Comparison of ENCODE assay signal across 8 mouse cellular contexts in genomic region chr4:109666461-109667269, GRCm38 (mm10). TPM values are rescaled to one million over a fixed set of nuclear protein-coding genes. Genes with fewer than 3 reads are reported as not detected.
A peak's percentile ranks its signal among the peaks of the same experiment; 100 is the strongest.
DNase-seq lines count a peak whose midpoint lies in the region; ATAC-seq and TF ChIP-seq lines count a peak whose summit lies in the region.

Gene Cdkn2c, minus strand, starts transcription at chr4:109667189.

- no peaks in the 10 kb centered on the region for H3K36me3 ChIP-seq in embryonic facial prominence, embryonic 11.5 days (replicated peaks; ENCODE audit: control insufficient read depth, insufficient read depth, low read depth, low read length)
- H3K36me3 ChIP-seq in kidney, adult 2 months (ENCODE audit: control insufficient read depth, insufficient read depth, low read length) = no peaks in the 10 kb centered on the region
- no peaks in the 10 kb centered on the region for H3K36me3 ChIP-seq in limb, embryonic 14.5 days (ENCODE audit: control insufficient read depth, insufficient read depth, low read length)
- H3K36me3 ChIP-seq in midbrain, embryonic 16.5 days (ENCODE audit: control insufficient read depth, insufficient read depth, low read length) = no peaks in the 10 kb centered on the region
- H3K36me3 ChIP-seq in spleen, adult 2 months (ENCODE audit: control insufficient read depth, insufficient read depth, low read length) = no peaks in the 10 kb centered on the region

- peaks cover 10% of the 10 kb centered on the region for H3K27me3 ChIP-seq in embryonic facial prominence, embryonic 11.5 days (ENCODE audit: control insufficient read depth, insufficient read depth, low read length)
- no peaks in the 10 kb centered on the region for H3K27me3 ChIP-seq in kidney, adult 2 months (replicated peaks; ENCODE audit: control insufficient read depth, insufficient read depth, low read length)
- H3K27me3 ChIP-seq in limb, embryonic 14.5 days (ENCODE audit: control insufficient read depth, insufficient read depth, low read length) = peaks cover 25% of the 10 kb centered on the region
- peaks cover 11% of the 10 kb centered on the region for H3K27me3 ChIP-seq in midbrain, embryonic 16.5 days (ENCODE audit: control insufficient read depth, insufficient read depth, low read depth, low read length)
- no peaks in the 10 kb centered on the region for H3K27me3 ChIP-seq in spleen, adult 2 months (ENCODE audit: control insufficient read depth, insufficient read depth, low read length)

- peak; percentile 89 for ATAC-seq in embryonic facial prominence, embryonic 11.5 days (replicated peaks; ENCODE audit: insufficient number of reproducible peaks, low FRiP score, low TSS enrichment, low read depth)
- peak; percentile 95 for ATAC-seq in limb, embryonic 14.5 days (ENCODE audit: low FRiP score, low read depth)
- ATAC-seq in midbrain, embryonic 16.5 days = peak; percentile 93

- peak within 1 kb of the TSS; percentile 89 for H3K4me2 ChIP-seq in embryonic facial prominence, embryonic 11.5 days (ENCODE audit: low read depth, low read length)
- H3K4me2 ChIP-seq in limb, embryonic 14.5 days (replicated peaks; ENCODE audit: low read depth, low read length, severe bottlenecking) = peak within 1 kb of the TSS; percentile 97
- peak within 1 kb of the TSS; percentile 79 for H3K4me2 ChIP-seq in midbrain, embryonic 16.5 days (ENCODE audit: low read length)

- TF ChIP-seq CTCF in kidney, adult 2 months (conservative IDR thresholded peaks at IDR 0.05; ENCODE audit: insufficient read depth, insufficient read length, low read depth, low read length) = no peak
- TF ChIP-seq CTCF in spleen, adult 2 months (IDR thresholded peaks at IDR 0.05; ENCODE audit: extremely low read depth, insufficient read depth, insufficient read length, insufficient replicate concordance) = no peak

- under 1% methylated on average over 61 of the region's 64 CpGs for WGBS in embryonic facial prominence, embryonic 11.5 days
- under 1% methylated on average over 64 of the region's 64 CpGs for WGBS in kidney, adult 2 months
- 1% methylated on average over 62 of the region's 64 CpGs for WGBS in limb, embryonic 14.5 days
- under 1% methylated on average over 60 of the region's 64 CpGs for WGBS in midbrain, embryonic 16.5 days
- under 1% methylated on average over 63 of the region's 64 CpGs for WGBS in spleen, adult 2 months

- H3K9me3 ChIP-seq in embryonic facial prominence, embryonic 11.5 days (replicated peaks; ENCODE audit: control insufficient read depth, low read length) = no peaks in the 10 kb centered on the region
- H3K9me3 ChIP-seq in limb, embryonic 14.5 days (ENCODE audit: control insufficient read depth, low read length) = no peaks in the 10 kb centered on the region
- H3K9me3 ChIP-seq in midbrain, embryonic 16.5 days (replicated peaks; ENCODE audit: control insufficient read depth, low read length, poor library complexity, severe bottlenecking) = no peaks in the 10 kb centered on the region

- peak within 1 kb of the TSS; percentile 74 for H3K27ac ChIP-seq in embryonic facial prominence, embryonic 11.5 days (replicated peaks; ENCODE audit: low read depth, low read length)
- H3K27ac ChIP-seq in kidney, adult 2 months (ENCODE audit: insufficient read depth, low read depth, low read length) = peak within 1 kb of the TSS; percentile 98
- H3K27ac ChIP-seq in limb, embryonic 14.5 days (replicated peaks; ENCODE audit: low read depth, low read length) = peak within 1 kb of the TSS; percentile 91
- peak within 1 kb of the TSS; percentile 73 for H3K27ac ChIP-seq in midbrain, embryonic 16.5 days (ENCODE audit: low read length)
- H3K27ac ChIP-seq in spleen, adult 2 months (ENCODE audit: insufficient read depth, low read length) = peak within 1 kb of the TSS; percentile 95

- peak; percentile 55 for TF ChIP-seq POLR2A in kidney, adult 2 months (IDR thresholded peaks at IDR 0.05; ENCODE audit: low read depth, low read length)
- peak; percentile 68; the same call in 1 of the 2 replicates for TF ChIP-seq POLR2A in limb, embryonic 14.5 days (IDR thresholded peaks at IDR 0.05; ENCODE audit: borderline replicate concordance, extremely low read depth, insufficient read depth, insufficient read length)
- TF ChIP-seq POLR2A in spleen, adult 2 months (IDR thresholded peaks at IDR 0.05; ENCODE audit: low read depth, low read length) = peak; percentile 69; the same call in 1 of the 2 replicates

- peak; percentile 64 to 74 for DNase-seq in left cerebral cortex, adult 18-20 months (ENCODE audit: low spot score in 2 of 2)
- DNase-seq in left cerebral cortex, adult 11 months (ENCODE audit: low spot score) = no peak
- peak; percentile 92 for DNase-seq in embryonic facial prominence, embryonic 11.5 days (ENCODE audit: low spot score)
- peak; percentile 92 to 94 for DNase-seq in heart, adult 18-20 months
- peak; percentile 94 for DNase-seq in kidney, adult 2 months
- peak; percentile 93 for DNase-seq in limb, embryonic 14.5 days (ENCODE audit: low spot score)
- DNase-seq in spleen, adult 2 months (ENCODE audit: low read depth in 1 of 2, low spot score in 2 of 2) = peak; percentile 67 to 81

- H3K9ac ChIP-seq in embryonic facial prominence, embryonic 11.5 days (replicated peaks; ENCODE audit: low read length) = peak within 1 kb of the TSS; percentile 88
- H3K9ac ChIP-seq in limb, embryonic 14.5 days (ENCODE audit: low read depth, low read length, severe bottlenecking) = peak within 1 kb of the TSS; percentile 89
- peak within 1 kb of the TSS; percentile 74 for H3K9ac ChIP-seq in midbrain, embryonic 16.5 days (ENCODE audit: low read depth, low read length)

- H3K4me1 ChIP-seq in embryonic facial prominence, embryonic 11.5 days (ENCODE audit: control insufficient read depth, insufficient read depth, low read length) = no peaks in the 10 kb centered on the region
- no peaks in the 10 kb centered on the region; the same call in 1 of the 2 replicates for H3K4me1 ChIP-seq in kidney, adult 2 months (ENCODE audit: control insufficient read depth, insufficient read depth, low read length)
- peaks cover 7% of the 10 kb centered on the region; the same call in 1 of the 2 replicates for H3K4me1 ChIP-seq in limb, embryonic 14.5 days (ENCODE audit: control insufficient read depth, insufficient read depth, low read length)
- H3K4me1 ChIP-seq in midbrain, embryonic 16.5 days (ENCODE audit: control insufficient read depth, insufficient read depth, low read length) = peaks cover 19% of the 10 kb centered on the region
- H3K4me1 ChIP-seq in spleen, adult 2 months (ENCODE audit: control insufficient read depth, insufficient read depth, insufficient read length) = no peaks in the 10 kb centered on the region

- peak within 1 kb of the TSS; percentile 59 for H3K4me3 ChIP-seq in embryonic facial prominence, embryonic 11.5 days (ENCODE audit: low read depth, low read length)
- H3K4me3 ChIP-seq in kidney, adult 2 months (ENCODE audit: insufficient read depth, low read depth, low read length) = peak within 1 kb of the TSS; percentile 90
- H3K4me3 ChIP-seq in limb, embryonic 14.5 days (replicated peaks; ENCODE audit: low read length) = peak within 1 kb of the TSS; percentile 71
- H3K4me3 ChIP-seq in midbrain, embryonic 16.5 days (ENCODE audit: low read depth, low read length) = peak within 1 kb of the TSS; percentile 54
- peak within 1 kb of the TSS; percentile 74 for H3K4me3 ChIP-seq in spleen, adult 2 months (ENCODE audit: extremely low read depth, insufficient read depth, insufficient read length)

RNA-seq across cellular contexts. Expression of gene Cdkn2c, which starts in this region (rescaled TPM):
- 1 to 10 TPM; 2.6 to 3.2 TPM for total RNA-seq in left cerebral cortex, adult 18-20 months (2021)
- 4.6 and 5.5 TPM in 2 replicates for polyA plus RNA-seq in embryonic facial prominence, embryonic 11.5 days (2014; fragmentation: Nextera tagmentation; extraction: Ambion mirVana)
- 10 to 100 TPM; 10.7 to 14.4 TPM for total RNA-seq in heart, adult 18-20 months (2021)
- 8.7 and 11.5 TPM in 2 replicates for polyA plus RNA-seq in kidney, adult 2 months (2012; rRNA removed)
- 12.6 and 14.5 TPM in 2 replicates for polyA plus RNA-seq in limb, embryonic 14.5 days (2012; rRNA removed)
- polyA plus RNA-seq in limb, embryonic 14.5 days (2014; fragmentation: Nextera tagmentation; extraction: Ambion mirVana) = 11.8 and 13.4 TPM in 2 replicates
- 1.7 and 2.0 TPM in 2 replicates for polyA plus RNA-seq in midbrain, embryonic 16.5 days (2015; fragmentation: Nextera tagmentation; extraction: Ambion mirVana)
- 6.2 and 10.4 TPM in 2 replicates for polyA plus RNA-seq in spleen, adult 2 months (2012; rRNA removed)
